Mouse (Mus musculus) C2C12 (cell line): Measurements from ENCODE around the gene Scgb1c1. TPM values are rescaled to one million over a fixed set of nuclear protein-coding genes. Genes with fewer than 3 reads are reported as not detected.

ENCODE experiments used
- H3K27me3 ChIP-seq: one replicate; pipeline ENCODE4 v1.6.1; 2011; ENCODE audit not compliant: control insufficient read depth, insufficient read depth, insufficient read length
- H3K36me3 ChIP-seq: one replicate; pipeline ENCODE4 v1.6.1; 2011; ENCODE audit not compliant: control insufficient read depth, insufficient read depth
- H3K4me3 ChIP-seq: one replicate; pipeline ENCODE4 v1.5.1; 2011; ENCODE audit warnings: mild to moderate bottlenecking, control low read depth; ENCODE audit not compliant: poor library complexity, insufficient read depth, severe bottlenecking
- H3K79me2 ChIP-seq: one replicate; pipeline ENCODE4 v1.6.1; 2011; ENCODE audit not compliant: control insufficient read depth, insufficient read depth
- H3K79me3 ChIP-seq: one replicate; pipeline ENCODE4 v1.6.1; 2011; ENCODE audit warnings: low read depth, control low read depth
- H3ac ChIP-seq: one replicate; pipeline ENCODE3; 2011; ENCODE audit warnings: low read depth; ENCODE audit not compliant: control insufficient read depth, insufficient read length
- CEBPB ChIP-seq: IDR thresholded peaks from one replicate; pipeline ENCODE4 v1.6.1; 2011; ENCODE audit warnings: low read depth, mild to moderate bottlenecking, control low read depth, moderate library complexity
- CTCF ChIP-seq: IDR thresholded peaks from one replicate; pipeline ENCODE4 v1.5.1; 2011; ENCODE audit not compliant: control insufficient read depth, insufficient read depth, insufficient read length
- FOSL1 ChIP-seq: IDR thresholded peaks from one replicate; pipeline ENCODE4 v1.8.0; 2011; ENCODE audit warnings: mild to moderate bottlenecking, low read length; ENCODE audit not compliant: poor library complexity, insufficient read depth, severe bottlenecking
- MAX ChIP-seq: IDR thresholded peaks from one replicate; pipeline ENCODE4 v1.6.1; 2011; ENCODE audit warnings: mild to moderate bottlenecking, control low read depth
- MYOD1 ChIP-seq: IDR thresholded peaks from one replicate; pipeline ENCODE4 v1.6.1; 2011; ENCODE audit warnings: low read depth; ENCODE audit not compliant: control insufficient read depth, insufficient read length
- MYOG ChIP-seq: IDR thresholded peaks from one replicate; pipeline ENCODE4 v1.6.1; 2011; ENCODE audit not compliant: control insufficient read depth, insufficient read length; ENCODE audit errors: extremely low read depth
- USF1 ChIP-seq: IDR thresholded peaks from one replicate; pipeline ENCODE4 v1.6.1; 2011; ENCODE audit warnings: low read depth, mild to moderate bottlenecking, control low read depth, moderate library complexity
- polyA plus RNA-seq: library from polyadenylated mRNA; unstranded; fragments of >200 nt; fragmentation: generic; extraction: Trizol; gene quantifications from one replicate; pipeline ENCODE4 v1.2.1, GENCODE M21; 2012; ENCODE audit warnings: missing spikeins

The Scgb1c1 gene
- polyA plus RNA-seq, 1 experiment = not detected

- no peaks in the 10 kb centered on the region for H3K36me3 ChIP-seq
- no peak overlapping the region for H3ac ChIP-seq
- no peak for TF ChIP-seq USF1
- no peak for TF ChIP-seq MAX
- no peak for TF ChIP-seq CTCF
- TF ChIP-seq CEBPB = no peak
- TF ChIP-seq MYOG = no peak
- no peak for TF ChIP-seq FOSL1
- no peak for TF ChIP-seq MYOD1
- no peaks in the 10 kb centered on the region for H3K27me3 ChIP-seq
- no peak overlapping the region for H3K4me3 ChIP-seq
- no peaks in the 10 kb centered on the region for H3K79me3 ChIP-seq
- no peaks in the 10 kb centered on the region for H3K79me2 ChIP-seq
Measured at GRCm38 (mm10) chr7:140811714-140812113, 33.6 kb upstream of the Scgb1c1 start.

- H3K79me2 ChIP-seq = no peaks in the 10 kb centered on the region
- no peak overlapping the region for H3ac ChIP-seq
- TF ChIP-seq MYOD1 (no peak), CEBPB (no peak), FOSL1 (no peak), USF1 (no peak), MAX (no peak), MYOG (no peak), CTCF (no peak)
Measured at GRCm38 (mm10) chr7:140812850-140813249, 32.5 kb upstream of the Scgb1c1 start.

GRCm38 (mm10) chr7:140820173-140820572, 25.2 kb upstream of the Scgb1c1 start:
- Histone ChIP-seq H3K79me2 (no peaks in the 10 kb centered on the region), H3K4me3 (no peak overlapping the region), H3K79me3 (no peaks in the 10 kb centered on the region), H3K36me3 (no peaks in the 10 kb centered on the region), H3K27me3 (no peaks in the 10 kb centered on the region), H3ac (no peak overlapping the region)
- TF ChIP-seq CTCF (no peak), CEBPB (no peak), MAX (no peak), MYOG (no peak), USF1 (no peak), MYOD1 (no peak), FOSL1 (no peak)

More at GRCm38 (mm10) chr7:140812850-140813249, 32.5 kb upstream of the Scgb1c1 start:
- Histone ChIP-seq H3K4me3 (no peak overlapping the region), H3K79me3 (no peaks in the 10 kb centered on the region), H3K27me3 (no peaks in the 10 kb centered on the region), H3K36me3 (no peaks in the 10 kb centered on the region)

GRCm38 (mm10) chr7:140821305-140821652, 24.1 kb upstream of the Scgb1c1 start:
- TF ChIP-seq FOSL1 (no peak), CEBPB (no peak), MYOG (no peak), USF1 (no peak), MYOD1 (no peak), CTCF (no peak), MAX (no peak)
- Histone ChIP-seq H3ac (no peak overlapping the region), H3K4me3 (no peak overlapping the region), H3K79me3 (no peaks in the 10 kb centered on the region), H3K36me3 (no peaks in the 10 kb centered on the region), H3K27me3 (no peaks in the 10 kb centered on the region), H3K79me2 (no peaks in the 10 kb centered on the region)

- Histone ChIP-seq H3K27me3 (no peaks in the 10 kb centered on the region), H3K36me3 (no peaks in the 10 kb centered on the region), H3K79me2 (no peaks in the 10 kb centered on the region), H3K4me3 (no peak within 1 kb of the TSS), H3ac (peak within 1 kb of the TSS; percentile 41), H3K79me3 (no peaks in the 10 kb centered on the region)
- TF ChIP-seq MAX (no peak), FOSL1 (no peak), USF1 (no peak), MYOG (no peak), CEBPB (no peak), CTCF (no peak), MYOD1 (no peak)
Measured at GRCm38 (mm10) chr7:140821653-140822329, 23.6 kb upstream of the Scgb1c1 start, which contains the start of gene Zfp941. Gene Zfp941 (minus strand): TSS chr7:140822178.

- H3K4me3 ChIP-seq = no peak overlapping the region
- no peaks in the 10 kb centered on the region for H3K36me3 ChIP-seq
- H3K79me2 ChIP-seq = no peaks in the 10 kb centered on the region
- TF ChIP-seq CTCF = no peak
- no peak for TF ChIP-seq FOSL1
- TF ChIP-seq CEBPB = no peak
- no peak for TF ChIP-seq MYOD1
- TF ChIP-seq MAX = no peak
- no peak for TF ChIP-seq USF1
- no peak for TF ChIP-seq MYOG
- H3ac ChIP-seq = no peak overlapping the region
- H3K27me3 ChIP-seq = no peaks in the 10 kb centered on the region
- no peaks in the 10 kb centered on the region for H3K79me3 ChIP-seq
Measured at GRCm38 (mm10) chr7:140822731-140823130, 22.6 kb upstream of the Scgb1c1 start.
